Mouse (Mus musculus) myocyte (in vitro differentiated cells): Measurements from ENCODE around the gene Hs3st1. TPM values are rescaled to one million over a fixed set of nuclear protein-coding genes. Genes with fewer than 3 reads are reported as not detected.
"Not testable (repeated sequence)": the region's sequence is repeated elsewhere in the genome, so short reads cannot be mapped to it uniquely, and the experiment has no call there.

Experiments used
- H3K27me3 ChIP-seq: one replicate; pipeline ENCODE4 v1.6.1; 2011; ENCODE audit not compliant: control insufficient read depth, insufficient read depth, insufficient read length
- H3K36me3 ChIP-seq: one replicate; pipeline ENCODE4 v1.6.1; 2011; ENCODE audit not compliant: control insufficient read depth, insufficient read depth
- H3K4me2 ChIP-seq: one replicate; pipeline ENCODE4 v1.6.1; 2011; ENCODE audit warnings: low read depth, control low read depth
- H3K4me3 ChIP-seq: one replicate; pipeline ENCODE4 v1.5.1; 2011; ENCODE audit warnings: mild to moderate bottlenecking, control low read depth, moderate library complexity
- H3K79me2 ChIP-seq: one replicate; pipeline ENCODE4 v1.6.1; 2011; ENCODE audit not compliant: control insufficient read depth, insufficient read depth
- H3ac ChIP-seq: one replicate; pipeline ENCODE4 v1.6.1; 2011; ENCODE audit not compliant: control insufficient read depth, insufficient read length
- CEBPB ChIP-seq: IDR thresholded peaks from 2 replicates; pipeline ENCODE4 v1.6.1; 2011; ENCODE audit warnings: mild to moderate bottlenecking, moderate library complexity; ENCODE audit not compliant: poor library complexity, insufficient read depth, severe bottlenecking
- E2F4 ChIP-seq: IDR thresholded peaks from one replicate; pipeline ENCODE4 v1.6.1; 2011; ENCODE audit warnings: mild to moderate bottlenecking, control low read depth, moderate library complexity; ENCODE audit not compliant: insufficient read depth
- MAX ChIP-seq: IDR thresholded peaks from one replicate; pipeline ENCODE4 v1.6.1; 2011; ENCODE audit warnings: low read depth, mild to moderate bottlenecking, control low read depth
- MYOD1 ChIP-seq, 3 experiments: IDR thresholded peaks; one replicate each; pipeline ENCODE4 v1.6.1; 2011; ENCODE audit warnings: control low read depth in 2 of 3, low read depth in 2 of 3, mild to moderate bottlenecking in 2 of 3, moderate library complexity in 1 of 3; ENCODE audit not compliant: insufficient read length in 2 of 3, control insufficient read depth in 1 of 3
- MYOG ChIP-seq, 3 experiments: IDR thresholded peaks; one replicate each; pipeline ENCODE4 v1.6.1; 2011; ENCODE audit warnings: control low read depth in 2 of 3, low read depth in 2 of 3, mild to moderate bottlenecking in 2 of 3; ENCODE audit not compliant: insufficient read length in 2 of 3, control insufficient read depth in 1 of 3, insufficient read depth in 1 of 3
- POLR2A ChIP-seq: IDR thresholded peaks from one replicate; pipeline ENCODE4 v1.6.1; 2011; ENCODE audit warnings: low read depth, mild to moderate bottlenecking, control low read depth, moderate library complexity; ENCODE audit not compliant: insufficient read length
- POLR2AphosphoS2 ChIP-seq: IDR thresholded peaks from one replicate; pipeline ENCODE4 v1.6.1; 2011; ENCODE audit warnings: low read depth, control low read depth; ENCODE audit not compliant: insufficient read length
- REST ChIP-seq: IDR thresholded peaks from one replicate; pipeline ENCODE4 v1.6.1; 2011; ENCODE audit warnings: mild to moderate bottlenecking, control low read depth, moderate library complexity; ENCODE audit not compliant: insufficient read depth, insufficient read length
- SRF ChIP-seq: IDR thresholded peaks from one replicate; pipeline ENCODE4 v1.6.1; 2011; ENCODE audit warnings: low read depth; ENCODE audit not compliant: control insufficient read depth, insufficient read length
- TCF12 ChIP-seq: IDR thresholded peaks from one replicate; pipeline ENCODE4 v1.6.1; 2011; ENCODE audit warnings: mild to moderate bottlenecking, control low read depth; ENCODE audit not compliant: poor library complexity, insufficient read depth, severe bottlenecking
- TCF3 ChIP-seq: IDR thresholded peaks from one replicate; pipeline ENCODE4 v1.6.1; 2011; ENCODE audit warnings: low read depth, control low read depth; ENCODE audit not compliant: insufficient read length
- USF1 ChIP-seq: IDR thresholded peaks from one replicate; pipeline ENCODE4 v1.6.1; 2011; ENCODE audit warnings: low read depth, mild to moderate bottlenecking, control low read depth, moderate library complexity
- polyA plus RNA-seq: library from polyadenylated mRNA; unstranded; fragments of >200 nt; fragmentation: generic; extraction: Trizol; gene quantifications from one replicate; pipeline ENCODE4 v1.2.1, GENCODE M21; 2012; ENCODE audit warnings: missing spikeins

The Hs3st1 gene
- 1.9 TPM for polyA plus RNA-seq

DNA sequence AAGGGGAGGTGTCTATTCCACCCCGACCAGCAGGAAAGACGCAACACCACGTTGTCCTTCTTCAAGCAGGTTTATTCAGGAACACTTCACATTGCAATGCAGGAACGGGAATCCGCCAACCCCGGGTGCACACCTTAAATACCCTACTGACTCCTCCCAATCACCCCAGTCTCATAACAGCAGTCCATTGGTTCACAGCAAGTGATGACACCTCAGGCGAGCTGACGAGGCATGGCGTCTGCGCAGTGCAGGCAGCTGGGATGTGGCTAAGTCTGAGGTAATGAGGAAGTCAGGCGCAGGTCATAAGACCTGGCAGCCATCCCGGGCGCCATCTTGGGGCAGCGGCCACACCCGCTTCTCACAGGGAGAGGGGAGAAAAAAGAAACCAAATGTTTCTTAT is at the start of gene Hs3st1:
Gene Hs3st1, minus strand, starts transcription at position 101 of the 400 bp plus-strand sequence.
- not testable (repeated sequence) for H3K27me3 ChIP-seq, H3K36me3 ChIP-seq, H3ac ChIP-seq, H3K79me2 ChIP-seq, H3K4me2 ChIP-seq, H3K4me3 ChIP-seq

DNA sequence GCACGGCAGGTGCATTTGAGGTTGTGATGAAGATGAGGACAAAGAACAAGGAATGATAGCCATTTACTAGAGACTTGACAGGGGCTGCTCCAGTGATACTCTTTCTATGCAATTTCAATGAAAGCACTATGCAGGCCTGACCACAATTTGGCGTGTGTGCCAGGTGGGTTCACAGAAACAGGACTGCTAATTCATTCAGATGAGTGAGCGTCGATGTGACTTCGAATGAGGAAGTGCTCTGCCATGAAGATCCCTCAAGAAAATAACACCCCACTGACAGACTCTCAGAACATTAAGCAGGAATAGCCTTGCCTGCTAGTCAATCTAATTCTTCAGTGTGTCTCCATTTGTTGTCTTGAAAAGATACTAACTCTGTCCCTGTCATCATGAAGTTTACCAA is 49.4 kb upstream of the Hs3st1 start:
- no peaks in the 10 kb centered on the region for H3K27me3 ChIP-seq
- no peak overlapping the region for H3K4me3 ChIP-seq
- H3K4me2 ChIP-seq, result no peak overlapping the region
- H3K79me2 ChIP-seq, result no peaks in the 10 kb centered on the region
- H3ac ChIP-seq, result no peak overlapping the region
- no peak for TF ChIP-seq E2F4
- no peak for TF ChIP-seq MYOG (IDR thresholded peaks at IDR 0.05; ENCODE audit: control insufficient read depth in 1 of 3, insufficient read depth in 1 of 3, insufficient read length in 2 of 3, low read depth in 2 of 3)
- no peak for TF ChIP-seq MAX
- no peak for TF ChIP-seq USF1
- TF ChIP-seq TCF12, result no peak
- no peak for TF ChIP-seq REST
- no peak for TF ChIP-seq TCF3
- no peak for TF ChIP-seq SRF
- no peak for TF ChIP-seq POLR2A
- TF ChIP-seq POLR2AphosphoS2, result no peak
- no peak for TF ChIP-seq CEBPB
- TF ChIP-seq MYOD1 (IDR thresholded peaks at IDR 0.05; ENCODE audit: control insufficient read depth in 1 of 3, insufficient read length in 2 of 3, low read depth in 2 of 3), result no peak
- no peaks in the 10 kb centered on the region for H3K36me3 ChIP-seq

DNA sequence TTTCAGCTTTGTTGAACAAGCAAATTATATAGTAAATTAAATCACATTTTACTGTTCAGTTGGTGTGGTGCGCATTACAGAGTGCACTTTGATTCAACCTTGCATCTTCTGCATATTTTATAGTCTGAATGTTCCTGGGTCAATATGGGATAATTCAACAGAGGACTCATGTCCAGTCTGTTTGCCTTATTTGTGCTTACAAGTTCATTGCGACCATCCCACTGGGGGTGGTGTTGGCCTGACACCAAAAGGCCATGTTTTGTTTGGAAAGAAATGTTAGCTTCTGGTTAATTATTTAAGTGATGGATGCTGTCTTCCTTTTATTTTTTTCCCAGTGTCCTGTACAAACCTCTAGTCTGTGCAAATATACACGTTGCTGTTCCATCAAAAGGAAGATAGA is 48.7 kb upstream of the Hs3st1 start:
- Histone ChIP-seq H3K4me2 (no peak overlapping the region), H3ac (no peak overlapping the region), H3K27me3 (no peaks in the 10 kb centered on the region), H3K79me2 (no peaks in the 10 kb centered on the region), H3K36me3 (no peaks in the 10 kb centered on the region), H3K4me3 (no peak overlapping the region)
- TF ChIP-seq SRF, result no peak
- TF ChIP-seq POLR2AphosphoS2, result no peak
- no peak for TF ChIP-seq POLR2A
- no peak for TF ChIP-seq MYOD1 (IDR thresholded peaks at IDR 0.05; ENCODE audit: control insufficient read depth in 1 of 3, insufficient read length in 2 of 3, low read depth in 2 of 3)

DNA sequence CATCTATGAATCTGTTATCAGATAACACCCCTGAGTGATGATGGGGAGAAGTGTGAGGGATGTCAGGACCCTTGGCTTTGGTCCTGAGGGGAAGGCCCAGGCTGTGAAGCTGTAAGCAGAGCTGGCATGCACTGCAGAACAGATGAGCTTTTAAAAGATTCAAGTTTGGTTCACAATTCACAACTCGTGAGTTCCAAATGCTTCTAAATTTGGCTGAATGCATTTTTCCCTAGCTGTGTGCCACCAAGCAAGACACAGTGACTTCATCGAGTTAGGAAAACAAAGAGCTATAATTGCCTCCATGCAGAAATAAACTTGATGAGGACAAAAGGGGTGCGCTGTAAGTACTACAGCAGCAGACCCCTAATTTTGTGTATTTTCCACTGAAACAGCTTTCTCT is 48.2 kb upstream of the Hs3st1 start:
- Histone ChIP-seq H3K4me3 (no peak overlapping the region), H3K4me2 (no peak overlapping the region), H3K36me3 (no peaks in the 10 kb centered on the region), H3K27me3 (no peaks in the 10 kb centered on the region), H3ac (no peak overlapping the region), H3K79me2 (no peaks in the 10 kb centered on the region)
- TF ChIP-seq USF1 (no peak), MYOG (IDR thresholded peaks at IDR 0.05; ENCODE audit: control insufficient read depth in 1 of 3, insufficient read depth in 1 of 3, insufficient read length in 2 of 3, low read depth in 2 of 3) (no peak), TCF12 (no peak), SRF (no peak), E2F4 (no peak), POLR2AphosphoS2 (no peak), POLR2A (no peak), TCF3 (no peak), MAX (no peak), MYOD1 (IDR thresholded peaks at IDR 0.05; ENCODE audit: control insufficient read depth in 1 of 3, insufficient read length in 2 of 3, low read depth in 2 of 3) (no peak), REST (no peak), CEBPB (no peak)

DNA sequence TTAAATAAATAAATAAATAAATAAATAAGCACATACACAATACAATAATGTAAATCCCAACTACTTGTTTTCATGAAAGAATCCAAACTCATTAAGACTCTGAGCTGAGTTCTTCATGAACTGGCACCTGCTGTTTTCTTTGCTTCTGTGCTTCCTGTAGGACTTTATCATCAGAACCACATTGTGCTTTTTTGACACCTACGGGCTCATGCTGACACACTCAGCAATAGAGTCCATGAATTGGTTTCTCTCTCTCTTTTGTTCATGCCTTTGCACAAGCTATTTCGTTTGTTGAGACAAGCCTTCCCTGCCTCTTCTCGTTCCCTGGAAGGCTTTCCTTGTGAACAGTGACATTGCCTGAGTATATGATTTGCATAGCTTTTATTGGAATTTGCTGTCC is 46.8 kb upstream of the Hs3st1 start:
- Histone ChIP-seq H3K4me2 (no peak overlapping the region), H3K79me2 (no peaks in the 10 kb centered on the region), H3K4me3 (no peak overlapping the region), H3ac (no peak overlapping the region), H3K27me3 (no peaks in the 10 kb centered on the region), H3K36me3 (no peaks in the 10 kb centered on the region)
- TF ChIP-seq USF1, result no peak
- TF ChIP-seq SRF, result no peak
- no peak for TF ChIP-seq TCF12
- TF ChIP-seq POLR2AphosphoS2, result no peak
- TF ChIP-seq MYOG (IDR thresholded peaks at IDR 0.05; ENCODE audit: control insufficient read depth in 1 of 3, insufficient read depth in 1 of 3, insufficient read length in 2 of 3, low read depth in 2 of 3), result no peak

DNA sequence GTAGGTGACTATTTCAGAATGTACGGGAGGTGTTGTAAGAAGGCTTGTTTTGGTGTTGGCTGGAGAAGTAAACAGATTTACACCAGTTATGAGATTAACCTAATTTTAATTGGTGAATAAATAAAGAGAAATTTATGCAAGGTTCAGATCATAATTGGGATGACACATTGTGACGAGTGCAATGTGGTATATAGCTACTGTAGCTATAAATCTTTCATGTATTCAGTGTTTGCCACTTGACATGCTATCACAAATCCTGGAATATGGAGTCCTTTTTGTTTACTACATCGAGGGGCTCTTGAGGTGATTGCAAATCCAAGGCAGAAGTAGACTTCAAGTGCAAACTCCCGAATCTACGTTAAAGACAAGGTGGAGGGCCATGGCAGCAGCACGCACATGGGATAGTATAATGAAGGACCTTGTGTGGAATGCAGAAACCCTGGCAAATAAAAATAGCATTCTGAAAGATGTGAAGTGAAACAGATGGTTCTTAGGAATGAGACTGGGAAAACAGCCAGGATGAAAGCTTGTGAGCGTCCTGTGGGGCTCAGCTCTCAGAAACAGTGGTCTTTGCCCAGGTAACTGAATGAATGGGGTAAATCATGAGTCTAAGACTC is 21.9 kb upstream of the Hs3st1 start:
- no peak overlapping the region for H3K4me2 ChIP-seq
- H3K4me3 ChIP-seq, result no peak overlapping the region
- no peak overlapping the region for H3ac ChIP-seq
- H3K79me2 ChIP-seq, result no peaks in the 10 kb centered on the region
- TF ChIP-seq USF1 (no peak), TCF3 (no peak)
- no peaks in the 10 kb centered on the region for H3K27me3 ChIP-seq
- no peaks in the 10 kb centered on the region for H3K36me3 ChIP-seq
